Mouse (Mus musculus) granulocyte monocyte progenitor cell, adult 5-6 weeks (primary cell): ENCODE results near the gene Otop3. TPM values are rescaled to one million over a fixed set of nuclear protein-coding genes. Genes with fewer than 3 reads are reported as not detected.
"Not testable (repeated sequence)": the region's sequence is repeated elsewhere in the genome, so short reads cannot be mapped to it uniquely, and the experiment has no call there.

ENCODE experiments used
- ATAC-seq: replicated peaks from 2 replicates; pipeline ENCODE4 v1.8.0; 2016; ENCODE audit warnings: mild to moderate bottlenecking, moderate TSS enrichment, inconsistent platforms; ENCODE audit not compliant: poor library complexity, severe bottlenecking
- total RNA-seq, 2 experiments: library from RNA; stranded (forward) in 1 of 2; stranded (reverse) in 1 of 2; fragments of 200-712, 200-1000 nt in 1 of 2; fragments of >200 nt in 1 of 2; fragmentation: Nextera tagmentation in 1 of 2; gene quantifications; 2 replicates each; pipeline ENCODE4 v1.2.3; 2014 to 2017

Gene Otop3
- total RNA-seq, 2 experiments from 2014 or later, result not detected

DNA sequence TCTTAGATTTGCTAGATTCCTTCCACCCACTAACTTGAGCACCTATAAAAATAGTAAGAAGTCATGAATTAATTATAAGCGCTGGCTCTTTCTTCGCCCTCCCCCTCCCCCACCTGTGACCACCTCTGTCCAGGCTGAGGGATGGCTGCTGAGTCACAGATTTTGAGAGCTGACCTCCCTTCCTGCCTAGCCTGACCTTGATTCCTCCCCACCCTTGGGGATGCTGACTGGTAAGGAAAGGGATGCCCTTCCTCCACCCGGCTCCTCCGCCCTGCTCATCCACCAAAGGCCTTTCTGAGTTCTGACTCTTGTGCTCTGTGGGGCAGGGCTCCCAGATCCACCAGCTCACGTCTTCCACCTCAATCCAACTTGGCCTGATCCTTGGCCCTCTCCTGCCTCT is 50.1 kb downstream of the Otop3 start:
- ATAC-seq, result no peak

GRCm38 (mm10) chr11:115386859-115387258 is 52.3 kb downstream of the Otop3 start:
- not testable (repeated sequence) for ATAC-seq

GRCm38 (mm10) chr11:115391358-115391757 is 56.8 kb downstream of the Otop3 start:
- ATAC-seq, result no peak

- no peak for ATAC-seq
Observed at GRCm38 (mm10) chr11:115393721-115394325, 59.3 kb downstream of the Otop3 start.

Other genes with a start within 250 kb of the Otop3 start
- 6.5 and 15.1 TPM in 2 replicates for gene Rab37, start 243.3 kb upstream of the Otop3 start, total RNA-seq (2014; fragmentation: Nextera tagmentation)
- 7.1 and 10.0 TPM in 2 replicates for gene Rab37, start 243.3 kb upstream of the Otop3 start, total RNA-seq (2017)
- not detected in 2 replicates for gene Cd300lf, start 200.7 kb upstream of the Otop3 start, total RNA-seq (2014; fragmentation: Nextera tagmentation)
- 0.46 and 2.8 TPM in 2 replicates for gene Cd300lf, start 200.7 kb upstream of the Otop3 start, total RNA-seq (2017)
- 37.4 and 55.9 TPM in 2 replicates for gene Slc9a3r1, start 171.4 kb upstream of the Otop3 start, total RNA-seq (2014; fragmentation: Nextera tagmentation)
- 48.2 and 50.3 TPM in 2 replicates for gene Slc9a3r1, start 171.4 kb upstream of the Otop3 start, total RNA-seq (2017)
- 11.5 and 12.8 TPM in 2 replicates for gene Tmem104, start 147.2 kb upstream of the Otop3 start, total RNA-seq (2014; fragmentation: Nextera tagmentation)
- 2.4 and 3.6 TPM in 2 replicates for gene Tmem104, start 147.2 kb upstream of the Otop3 start, total RNA-seq (2017)
- gene Nat9, start 146.9 kb upstream of the Otop3 start, total RNA-seq (2014; fragmentation: Nextera tagmentation), result 27.1 and 27.5 TPM in 2 replicates
- 21.3 and 28.0 TPM in 2 replicates for gene Nat9, start 146.9 kb upstream of the Otop3 start, total RNA-seq (2017)
- not detected in 2 replicates for gene Grin2c, start 67.5 kb upstream of the Otop3 start, total RNA-seq (2014; fragmentation: Nextera tagmentation)
- not detected in 2 replicates for gene Grin2c, start 67.5 kb upstream of the Otop3 start, total RNA-seq (2017)
- gene Fdxr, start 57.7 kb upstream of the Otop3 start, total RNA-seq (2014; fragmentation: Nextera tagmentation), result 23.9 and 26.4 TPM in 2 replicates
- gene Fdxr, start 57.7 kb upstream of the Otop3 start, total RNA-seq (2017), result 9.7 and 14.2 TPM in 2 replicates
- 1.2 and 1.3 TPM in 2 replicates for gene Fads6, start 37.1 kb upstream of the Otop3 start, total RNA-seq (2014; fragmentation: Nextera tagmentation)
- gene Fads6, start 37.1 kb upstream of the Otop3 start, total RNA-seq (2017), result 1.4 and 2.9 TPM in 2 replicates
- gene Otop2, start 27.6 kb upstream of the Otop3 start, total RNA-seq (2014; fragmentation: Nextera tagmentation), result not detected in 2 replicates
- gene Otop2, start 27.6 kb upstream of the Otop3 start, total RNA-seq (2017), result not detected in 2 replicates
- gene Ush1g, start 12.7 kb upstream of the Otop3 start, total RNA-seq (2014; fragmentation: Nextera tagmentation), result not detected in 2 replicates
- gene Ush1g, start 12.7 kb upstream of the Otop3 start, total RNA-seq (2017), result not detected in 2 replicates
- gene Hid1, start 33.0 kb downstream of the Otop3 start, total RNA-seq (2014; fragmentation: Nextera tagmentation), result not detected in 2 replicates
- gene Hid1, start 33.0 kb downstream of the Otop3 start, total RNA-seq (2017), result not detected in 2 replicates
- gene Cdr2l, start 47.2 kb downstream of the Otop3 start, total RNA-seq (2014; fragmentation: Nextera tagmentation), result 0.68 TPM in 1 of 2 replicates, not detected in the other
- 0.67 TPM in 1 of 2 replicates, not detected in the other for gene Cdr2l, start 47.2 kb downstream of the Otop3 start, total RNA-seq (2017)
- gene Mrpl58, start 69.0 kb downstream of the Otop3 start, total RNA-seq (2014; fragmentation: Nextera tagmentation), result 73.3 and 77.9 TPM in 2 replicates
- 91.3 and 109 TPM in 2 replicates for gene Mrpl58, start 69.0 kb downstream of the Otop3 start, total RNA-seq (2017)
- 783 and 971 TPM in 2 replicates for gene Atp5h, start 85.2 kb downstream of the Otop3 start, total RNA-seq (2014; fragmentation: Nextera tagmentation)
- gene Atp5h, start 85.2 kb downstream of the Otop3 start, total RNA-seq (2017), result 804 and 885 TPM in 2 replicates
- 16.4 and 19.4 TPM in 2 replicates for gene Kctd2, start 85.4 kb downstream of the Otop3 start, total RNA-seq (2014; fragmentation: Nextera tagmentation)
- gene Kctd2, start 85.4 kb downstream of the Otop3 start, total RNA-seq (2017), result 9.5 and 9.6 TPM in 2 replicates
- not detected in 2 replicates for gene Trim80, start 105.8 kb downstream of the Otop3 start, total RNA-seq (2014; fragmentation: Nextera tagmentation)
- gene Trim80, start 105.8 kb downstream of the Otop3 start, total RNA-seq (2017), result not detected in 2 replicates
- not detected in 2 replicates for gene Slc16a5, start 127.7 kb downstream of the Otop3 start, total RNA-seq (2014; fragmentation: Nextera tagmentation)
- gene Slc16a5, start 127.7 kb downstream of the Otop3 start, total RNA-seq (2017), result not detected in 2 replicates
- 5.1 and 5.2 TPM in 2 replicates for gene Armc7, start 140.9 kb downstream of the Otop3 start, total RNA-seq (2014; fragmentation: Nextera tagmentation)
- 2.6 and 4.1 TPM in 2 replicates for gene Armc7, start 140.9 kb downstream of the Otop3 start, total RNA-seq (2017)
- gene Nt5c, start 157.1 kb downstream of the Otop3 start, total RNA-seq (2014; fragmentation: Nextera tagmentation), result 75.8 and 96.5 TPM in 2 replicates
- gene Nt5c, start 157.1 kb downstream of the Otop3 start, total RNA-seq (2017), result 113 and 118 TPM in 2 replicates
- gene Jpt1, start 179.7 kb downstream of the Otop3 start, total RNA-seq (2014; fragmentation: Nextera tagmentation), result 100 and 137 TPM in 2 replicates
- gene Jpt1, start 179.7 kb downstream of the Otop3 start, total RNA-seq (2017), result 136 and 149 TPM in 2 replicates
- gene Sumo2, start 201.5 kb downstream of the Otop3 start, total RNA-seq (2014; fragmentation: Nextera tagmentation), result 482 and 644 TPM in 2 replicates
- 590 and 678 TPM in 2 replicates for gene Sumo2, start 201.5 kb downstream of the Otop3 start, total RNA-seq (2017)
- 172 and 175 TPM in 2 replicates for gene Nup85, start 229.7 kb downstream of the Otop3 start, total RNA-seq (2014; fragmentation: Nextera tagmentation)
- gene Nup85, start 229.7 kb downstream of the Otop3 start, total RNA-seq (2017), result 170 and 173 TPM in 2 replicates